Mouse (Mus musculus): ENCODE measurements around the gene Nmt1.
A peak's percentile ranks its signal among the peaks of the same experiment; 100 is the strongest.

The Nmt1 gene

DNA sequence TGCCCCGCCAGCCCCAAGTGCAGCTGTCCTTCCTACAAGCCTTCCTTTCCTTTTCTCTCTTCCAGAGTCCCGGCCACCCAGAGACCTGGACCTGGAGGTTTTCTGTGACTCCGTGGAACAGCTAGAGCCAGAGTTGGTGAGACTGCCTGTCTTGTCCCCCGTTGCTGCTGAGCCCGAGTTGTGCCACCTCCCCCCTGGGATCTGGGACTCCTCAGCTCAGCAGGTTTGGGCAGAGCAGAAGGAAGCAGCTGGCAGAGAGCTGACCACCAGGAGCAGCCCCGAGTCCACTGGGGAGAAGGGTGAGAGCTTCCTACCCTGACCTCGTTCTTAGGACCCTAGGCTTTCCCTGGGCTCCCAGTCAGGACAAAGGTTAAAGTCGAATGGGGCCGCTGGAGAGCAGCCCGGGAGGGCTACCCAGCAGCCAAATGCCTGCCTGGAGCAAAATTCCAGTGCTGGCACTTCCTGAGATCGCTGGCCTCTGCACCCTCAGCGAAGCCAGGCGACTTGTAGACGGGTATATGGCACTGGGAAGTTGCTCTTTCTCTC is 77.3 kb downstream of the Nmt1 start:
- H3K4me3 ChIP-seq (replicated peaks; ENCODE audit: low read length) = 0 out of 2 replicates have a peak overlapping the region, but pooled peaks have one; percentile 4
- no peaks in the 10 kb centered on the region for H3K9me3 ChIP-seq (ENCODE audit: low read length)
- H3K27me3 ChIP-seq (ENCODE audit: insufficient read depth, low read length) = peaks cover 29% of the 10 kb centered on the region
- peaks cover 77% of the 10 kb centered on the region for H3K4me1 ChIP-seq (replicated peaks; ENCODE audit: low read depth, low read length)
- no peak for TF ChIP-seq CTCF (conservative IDR thresholded peaks at IDR 0.05; ENCODE audit: low read length)
- no peak for TF ChIP-seq NANOG (IDR thresholded peaks at IDR 0.05; ENCODE audit: borderline replicate concordance, low read length)
- no peak for TF ChIP-seq POU5F1 (IDR thresholded peaks at IDR 0.05; ENCODE audit: borderline replicate concordance, low read length)
- peaks cover 37% of the 10 kb centered on the region for H3K36me3 ChIP-seq (ENCODE audit: insufficient read depth, low read length)

DNA sequence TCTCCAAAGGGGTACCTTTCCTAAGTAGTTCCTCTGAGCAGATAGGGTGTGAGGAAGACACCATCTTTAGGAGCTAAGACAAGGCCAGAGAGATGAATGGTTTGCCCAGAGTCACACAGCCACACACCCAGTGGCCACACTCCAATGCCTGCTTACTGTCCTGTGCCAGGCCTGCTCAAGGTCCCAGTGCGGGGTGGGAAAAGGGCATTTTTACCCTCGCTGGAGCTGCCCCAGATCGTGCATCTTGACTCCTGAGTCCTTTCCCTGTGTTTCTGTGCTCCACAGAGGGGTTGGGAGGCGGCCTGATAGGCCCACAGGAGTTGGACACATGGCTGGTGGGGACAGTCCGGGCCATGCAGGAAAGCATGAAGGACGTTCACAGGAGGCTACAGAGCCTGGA is 77.8 kb downstream of the Nmt1 start:
- 0 out of 2 replicates have a peak overlapping the region, but pooled peaks have one; percentile 3 for H3K4me3 ChIP-seq (replicated peaks; ENCODE audit: low read length)
- H3K4me1 ChIP-seq (replicated peaks; ENCODE audit: low read depth, low read length) = peaks cover 77% of the 10 kb centered on the region
- H3K36me3 ChIP-seq (ENCODE audit: insufficient read depth, low read length) = peaks cover 37% of the 10 kb centered on the region
- TF ChIP-seq POU5F1 (IDR thresholded peaks at IDR 0.05; ENCODE audit: borderline replicate concordance, low read length) (no peak), NANOG (IDR thresholded peaks at IDR 0.05; ENCODE audit: borderline replicate concordance, low read length) (no peak), CTCF (conservative IDR thresholded peaks at IDR 0.05; ENCODE audit: low read length) (no peak)
- no peaks in the 10 kb centered on the region for H3K9me3 ChIP-seq (ENCODE audit: low read length)
- H3K27me3 ChIP-seq (ENCODE audit: insufficient read depth, low read length) = peaks cover 23% of the 10 kb centered on the region

DNA sequence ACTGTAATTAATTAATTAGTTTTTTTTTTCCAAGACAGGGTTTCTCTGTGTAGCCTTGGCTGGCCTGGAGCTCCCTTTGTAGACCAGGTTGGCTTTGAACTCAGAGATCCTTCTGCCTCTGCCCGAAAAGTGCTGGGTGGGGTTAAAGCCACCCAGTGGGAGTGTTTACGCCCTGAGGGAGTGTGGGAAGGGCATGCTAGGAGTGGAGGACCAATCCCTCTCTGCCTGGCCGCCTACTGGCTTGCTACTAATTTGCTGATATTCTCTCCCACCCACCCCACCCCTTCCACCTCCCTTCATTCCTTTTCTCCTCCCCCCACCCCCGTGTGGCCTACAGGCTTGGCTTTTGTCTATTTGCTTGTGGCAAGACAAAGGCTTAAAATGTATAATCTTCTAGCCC is 78.4 kb downstream of the Nmt1 start:
- TF ChIP-seq CTCF (conservative IDR thresholded peaks at IDR 0.05; ENCODE audit: low read length) (no peak), NANOG (IDR thresholded peaks at IDR 0.05; ENCODE audit: borderline replicate concordance, low read length) (no peak), POU5F1 (IDR thresholded peaks at IDR 0.05; ENCODE audit: borderline replicate concordance, low read length) (no peak)
- no peaks in the 10 kb centered on the region for H3K9me3 ChIP-seq (ENCODE audit: low read length)
- H3K4me1 ChIP-seq (replicated peaks; ENCODE audit: low read depth, low read length) = peaks cover 78% of the 10 kb centered on the region
- peaks cover 18% of the 10 kb centered on the region for H3K27me3 ChIP-seq (ENCODE audit: insufficient read depth, low read length)
- 0 out of 2 replicates have a peak overlapping the region, but pooled peaks have one; percentile 10 for H3K4me3 ChIP-seq (replicated peaks; ENCODE audit: low read length)
- peaks cover 37% of the 10 kb centered on the region for H3K36me3 ChIP-seq (ENCODE audit: insufficient read depth, low read length)

DNA sequence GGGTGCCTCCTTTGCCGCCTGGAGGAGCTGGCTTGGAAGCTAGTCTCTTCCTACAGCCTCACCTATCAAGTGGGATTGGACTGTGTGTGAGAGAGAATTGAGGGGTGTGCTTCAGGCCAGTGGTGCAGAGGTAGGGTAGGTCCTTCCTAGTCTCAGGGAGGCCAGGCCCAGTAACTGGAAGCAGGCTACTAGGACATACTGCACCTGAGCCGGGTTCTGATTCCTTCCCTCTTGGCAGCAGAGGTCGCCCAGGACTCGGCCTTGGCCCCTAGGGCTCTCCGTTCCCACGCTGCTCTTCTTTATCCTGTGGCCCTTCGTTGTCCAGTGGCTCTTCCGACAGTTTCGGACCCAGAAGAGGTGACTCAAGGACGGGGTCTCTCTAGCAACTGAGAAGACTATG is 83.3 kb downstream of the Nmt1 start:
- H3K27me3 ChIP-seq (ENCODE audit: insufficient read depth, low read length) = no peaks in the 10 kb centered on the region
- peak overlapping the region; percentile 89 for H3K4me3 ChIP-seq (replicated peaks; ENCODE audit: low read length)
- H3K36me3 ChIP-seq (ENCODE audit: insufficient read depth, low read length) = peaks cover 34% of the 10 kb centered on the region
- TF ChIP-seq POU5F1 (IDR thresholded peaks at IDR 0.05; ENCODE audit: borderline replicate concordance, low read length) = no peak
- TF ChIP-seq NANOG (IDR thresholded peaks at IDR 0.05; ENCODE audit: borderline replicate concordance, low read length) = no peak
- TF ChIP-seq CTCF (conservative IDR thresholded peaks at IDR 0.05; ENCODE audit: low read length) = no peak
- no peaks in the 10 kb centered on the region for H3K9me3 ChIP-seq (ENCODE audit: low read length)
- peaks cover 63% of the 10 kb centered on the region for H3K4me1 ChIP-seq (replicated peaks; ENCODE audit: low read depth, low read length)

DNA sequence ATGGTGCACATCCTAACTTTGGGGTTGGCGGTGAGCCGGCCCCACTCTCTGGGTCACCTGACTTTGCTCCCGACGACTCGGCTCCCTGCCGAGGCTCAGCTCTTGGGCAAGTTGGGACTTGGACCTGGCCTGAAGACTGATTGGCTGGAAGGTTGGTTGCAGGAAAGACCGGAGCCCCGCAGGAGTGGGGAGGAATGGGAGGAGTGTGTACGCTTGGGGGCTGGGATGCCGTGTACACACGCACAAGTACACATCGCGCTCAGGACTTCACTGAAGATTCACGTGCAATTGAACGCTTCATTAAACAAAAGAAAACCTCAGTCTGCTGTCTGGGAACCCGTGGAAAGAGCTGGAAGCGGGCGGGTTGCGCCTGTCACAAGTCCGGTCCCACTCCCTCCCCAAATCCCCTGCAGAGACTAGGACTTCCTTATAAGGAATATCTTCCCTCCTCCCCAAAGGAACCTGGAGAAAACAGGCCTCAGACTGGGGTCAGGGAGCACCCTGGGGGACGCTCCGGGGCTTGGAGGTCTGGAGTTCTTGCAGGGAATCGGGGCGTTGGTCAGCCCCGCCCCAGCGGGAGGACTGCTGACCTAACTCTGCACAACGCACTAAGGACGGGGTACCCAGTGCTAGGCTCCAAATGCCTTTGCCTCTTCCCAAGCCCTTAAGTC is 84.0 kb downstream of the Nmt1 start:
- peak overlapping the region; percentile 89 for H3K4me3 ChIP-seq (replicated peaks; ENCODE audit: low read length)
- H3K4me1 ChIP-seq (replicated peaks; ENCODE audit: low read depth, low read length) = peaks cover 63% of the 10 kb centered on the region
- H3K9me3 ChIP-seq (ENCODE audit: low read length) = no peaks in the 10 kb centered on the region
- peaks cover 33% of the 10 kb centered on the region for H3K36me3 ChIP-seq (ENCODE audit: insufficient read depth, low read length)
- TF ChIP-seq CTCF (conservative IDR thresholded peaks at IDR 0.05; ENCODE audit: low read length) = no peak
- no peak for TF ChIP-seq POU5F1 (IDR thresholded peaks at IDR 0.05; ENCODE audit: borderline replicate concordance, low read length)
- TF ChIP-seq NANOG (IDR thresholded peaks at IDR 0.05; ENCODE audit: borderline replicate concordance, low read length) = no peak
- H3K27me3 ChIP-seq (ENCODE audit: insufficient read depth, low read length) = no peaks in the 10 kb centered on the region

DNA sequence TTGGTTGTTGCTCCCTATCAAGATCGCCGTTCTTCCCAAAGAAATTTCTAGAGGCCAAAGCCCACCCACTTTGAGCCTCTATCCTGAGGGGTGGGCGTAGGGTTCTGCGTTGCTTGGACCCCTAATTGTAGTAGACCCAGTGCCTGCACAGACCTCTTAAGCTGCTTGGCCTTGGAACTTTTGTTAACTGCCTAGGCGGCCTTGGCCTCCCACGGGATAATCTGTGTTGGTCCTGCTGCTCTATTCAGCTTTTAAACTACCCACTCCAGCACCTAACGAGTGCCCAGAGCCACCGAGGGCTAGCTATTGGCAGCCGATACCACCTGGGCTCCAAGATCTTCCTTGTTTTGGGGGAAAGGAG is 84.5 kb downstream of the Nmt1 start:
- Histone ChIP-seq H3K9me3 (ENCODE audit: low read length) (no peaks in the 10 kb centered on the region), H3K36me3 (ENCODE audit: insufficient read depth, low read length) (peaks cover 37% of the 10 kb centered on the region), H3K27me3 (ENCODE audit: insufficient read depth, low read length) (no peaks in the 10 kb centered on the region), H3K4me1 (replicated peaks; ENCODE audit: low read depth, low read length) (peaks cover 59% of the 10 kb centered on the region), H3K4me3 (replicated peaks; ENCODE audit: low read length) (peak overlapping the region; percentile 89)
- TF ChIP-seq POU5F1 (IDR thresholded peaks at IDR 0.05; ENCODE audit: borderline replicate concordance, low read length) = no peak
- peak; percentile 81 for TF ChIP-seq NANOG (IDR thresholded peaks at IDR 0.05; ENCODE audit: borderline replicate concordance, low read length)

DNA sequence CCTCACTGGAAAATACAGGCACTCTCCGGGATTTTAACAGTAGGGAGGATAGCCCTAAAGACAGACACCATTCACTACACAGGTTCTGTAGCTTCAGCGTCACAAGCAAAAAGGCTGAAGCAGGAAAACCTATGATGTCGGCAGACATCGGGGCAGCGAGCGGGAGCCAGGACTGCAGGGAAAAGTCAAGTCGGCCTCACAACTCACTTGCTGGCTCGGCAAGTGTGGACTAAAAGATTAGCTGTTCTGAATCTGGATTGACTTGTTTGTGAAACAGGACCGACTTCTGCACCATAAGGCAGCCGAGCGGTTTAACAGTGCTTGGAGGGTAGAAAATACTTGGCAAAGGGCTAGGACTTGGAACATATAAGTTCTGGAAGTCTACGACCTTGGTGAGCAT is 85.0 kb downstream of the Nmt1 start:
- no peak for TF ChIP-seq POU5F1 (IDR thresholded peaks at IDR 0.05; ENCODE audit: borderline replicate concordance, low read length)
- TF ChIP-seq CTCF (conservative IDR thresholded peaks at IDR 0.05; ENCODE audit: low read length) = no peak
- no peak for TF ChIP-seq NANOG (IDR thresholded peaks at IDR 0.05; ENCODE audit: borderline replicate concordance, low read length)
- Histone ChIP-seq H3K4me3 (replicated peaks; ENCODE audit: low read length) (peak overlapping the region; percentile 89), H3K9me3 (ENCODE audit: low read length) (no peaks in the 10 kb centered on the region)

DNA sequence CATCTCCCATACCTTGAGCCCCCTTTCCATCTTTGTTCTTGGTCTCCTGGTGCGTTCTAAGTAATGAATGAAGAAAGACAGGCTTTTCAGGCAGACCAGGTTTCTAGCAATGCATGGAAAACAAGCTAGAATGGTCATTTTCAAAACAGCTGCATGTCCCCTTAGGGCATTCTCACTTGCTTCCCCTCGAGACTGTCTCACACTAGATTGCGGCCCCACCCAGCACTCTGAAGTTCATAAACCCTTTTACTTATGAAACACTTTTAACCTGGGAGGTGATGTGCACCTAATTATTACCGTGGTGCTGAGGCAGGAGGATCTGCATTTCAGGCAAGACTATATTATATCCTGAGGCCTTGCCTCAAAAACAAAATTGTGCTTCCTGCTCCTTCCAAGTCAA is 85.8 kb downstream of the Nmt1 start:
- no peaks in the 10 kb centered on the region for H3K27me3 ChIP-seq (ENCODE audit: insufficient read depth, low read length)
- peaks cover 42% of the 10 kb centered on the region for H3K36me3 ChIP-seq (ENCODE audit: insufficient read depth, low read length)
- TF ChIP-seq NANOG (IDR thresholded peaks at IDR 0.05; ENCODE audit: borderline replicate concordance, low read length) (no peak), POU5F1 (IDR thresholded peaks at IDR 0.05; ENCODE audit: borderline replicate concordance, low read length) (no peak), CTCF (conservative IDR thresholded peaks at IDR 0.05; ENCODE audit: low read length) (no peak)
- peak overlapping the region; percentile 89 for H3K4me3 ChIP-seq (replicated peaks; ENCODE audit: low read length)
- no peaks in the 10 kb centered on the region for H3K9me3 ChIP-seq (ENCODE audit: low read length)
- peaks cover 68% of the 10 kb centered on the region for H3K4me1 ChIP-seq (replicated peaks; ENCODE audit: low read depth, low read length)

More for the DNA sequence above, 85.0 kb downstream of the Nmt1 start:
- H3K36me3 ChIP-seq (ENCODE audit: insufficient read depth, low read length) = peaks cover 39% of the 10 kb centered on the region
- peaks cover 60% of the 10 kb centered on the region for H3K4me1 ChIP-seq (replicated peaks; ENCODE audit: low read depth, low read length)
- no peaks in the 10 kb centered on the region for H3K27me3 ChIP-seq (ENCODE audit: insufficient read depth, low read length)

Data from E14TG2a.4 (cell line).